Mouse (Mus musculus) gastrocnemius, adult 8-10 months (tissue): ENCODE results near the gene Igsf6. TPM values are rescaled to one million over a fixed set of nuclear protein-coding genes. Genes with fewer than 3 reads are reported as not detected.
"Not testable (repeated sequence)": the region's sequence is repeated elsewhere in the genome, so short reads cannot be mapped to it uniquely, and the experiment has no call there.

Experiments used
- DNase-seq, 2 experiments: peaks; one replicate each; pipeline ENCODE4 v3.0.0; 2022; ENCODE audit warnings: low spot score in 2 of 2
- total RNA-seq, 4 experiments: library from RNA; stranded (reverse); gene quantifications; 2 replicates each; pipeline ENCODE4 v1.2.4; 2022

Igsf6 gene
- total RNA-seq, 4 experiments from 2014 or later = 0.13 to 0.36 (median 0.20) TPM; not detected in 1

GRCm38 (mm10) chr7:121059477-121060218 lies 14.7 kb downstream of the Igsf6 start:
- DNase-seq = no peak

- DNase-seq = no peak
Measured at GRCm38 (mm10) chr7:121053071-121053470, 21.3 kb downstream of the Igsf6 start.

GRCm38 (mm10) chr7:121047624-121048023 lies 26.7 kb downstream of the Igsf6 start:
- DNase-seq = no peak

GRCm38 (mm10) chr7:121045671-121046453 lies 28.5 kb downstream of the Igsf6 start:
- DNase-seq = no peak

- no peak for DNase-seq
Measured at GRCm38 (mm10) chr7:121044251-121044650, 30.1 kb downstream of the Igsf6 start.

- no peak for DNase-seq
Measured at GRCm38 (mm10) chr7:121043510-121043909, 30.9 kb downstream of the Igsf6 start.

GRCm38 (mm10) chr7:121043004-121043403 lies 31.4 kb downstream of the Igsf6 start:
- DNase-seq = no peak

GRCm38 (mm10) chr7:121041989-121042388 lies 32.4 kb downstream of the Igsf6 start:
- DNase-seq = no peak

- no peak for DNase-seq
Measured at GRCm38 (mm10) chr7:121040595-121040994, 33.8 kb downstream of the Igsf6 start.

- DNase-seq = peak in 1 of 2 experiments; percentile 5
Measured at GRCm38 (mm10) chr7:121035161-121035721, 39.1 kb downstream of the Igsf6 start.

GRCm38 (mm10) chr7:121034701-121035141 lies 39.7 kb downstream of the Igsf6 start:
- no peak for DNase-seq

- DNase-seq = peak; percentile 81 to 87
Measured at GRCm38 (mm10) chr7:121033856-121034652, 40.3 kb downstream of the Igsf6 start, which contains the start of gene Mettl9. Mettl9 (plus strand) TSS chr7:121034445.

- DNase-seq = not testable (repeated sequence)
Measured at GRCm38 (mm10) chr7:121029947-121030346, 44.4 kb downstream of the Igsf6 start.

GRCm38 (mm10) chr7:121026300-121026699 lies 48.1 kb downstream of the Igsf6 start:
- DNase-seq = no peak

- DNase-seq = no peak
Measured at GRCm38 (mm10) chr7:121025221-121026008, 49.0 kb downstream of the Igsf6 start.

- DNase-seq = no peak
Measured at GRCm38 (mm10) chr7:121020277-121020676, 54.1 kb downstream of the Igsf6 start.

- DNase-seq = no peak
Measured at GRCm38 (mm10) chr7:121018778-121019177, 55.6 kb downstream of the Igsf6 start.

- DNase-seq = no peak
Measured at GRCm38 (mm10) chr7:121014486-121014885, 59.9 kb downstream of the Igsf6 start.
